Mouse (Mus musculus) adrenal gland (tissue): ENCODE measurements around the gene Rps8.

Source experiments
- microRNA-seq, 2 experiments: library from miRNA; unstranded; fragments of <30 nt; microRNA quantifications; one replicate each; pipeline ENCODE4; 2019

The Rps8 gene

Small RNA genes within 50 kb of the gene (microRNA-seq; reads per million reads assigned to microRNA genes)
- 0 reads per million in 2 experiments for gene Gm22398
